Mouse (Mus musculus): ENCODE measurements around the gene Nrm.

Gene Nrm

DNA sequence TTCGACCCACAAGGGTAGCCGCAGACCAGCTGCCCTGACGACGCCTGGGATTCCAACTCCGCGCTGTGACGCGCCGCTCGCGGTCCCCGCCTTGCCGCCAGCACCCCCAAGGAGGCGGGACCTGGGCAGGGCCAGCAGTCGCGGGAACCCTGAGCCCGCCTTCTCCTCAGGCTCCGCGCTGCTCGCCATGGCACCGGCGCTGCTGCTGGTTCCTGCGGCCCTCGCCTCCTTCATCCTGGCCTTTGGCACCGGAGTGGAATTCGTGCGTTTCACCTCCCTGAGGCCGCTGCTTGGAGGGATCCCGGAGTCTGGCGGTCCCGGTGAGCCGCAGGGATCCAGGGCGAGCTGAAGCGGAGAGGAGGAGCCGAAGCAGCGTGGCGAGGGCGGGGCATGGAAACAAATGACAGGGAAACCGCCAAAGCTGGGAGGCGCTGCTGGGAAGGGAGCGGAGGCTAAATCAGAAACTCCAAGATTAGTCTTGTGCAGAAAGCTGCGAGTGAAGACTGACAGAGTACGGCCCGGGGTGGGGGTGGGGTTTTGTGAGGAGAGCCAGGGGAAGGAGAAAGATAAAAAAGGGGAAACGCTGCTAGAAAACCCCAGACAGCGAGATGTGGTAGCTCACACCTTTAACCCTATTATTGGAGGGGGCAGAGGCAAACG is at the start of gene Nrm:
Gene Nrm, plus strand, starts transcription at position 121 of the 660 bp plus-strand sequence.
- DNase-seq (ENCODE audit: low read depth, low spot score) = peak; percentile 95

DNA sequence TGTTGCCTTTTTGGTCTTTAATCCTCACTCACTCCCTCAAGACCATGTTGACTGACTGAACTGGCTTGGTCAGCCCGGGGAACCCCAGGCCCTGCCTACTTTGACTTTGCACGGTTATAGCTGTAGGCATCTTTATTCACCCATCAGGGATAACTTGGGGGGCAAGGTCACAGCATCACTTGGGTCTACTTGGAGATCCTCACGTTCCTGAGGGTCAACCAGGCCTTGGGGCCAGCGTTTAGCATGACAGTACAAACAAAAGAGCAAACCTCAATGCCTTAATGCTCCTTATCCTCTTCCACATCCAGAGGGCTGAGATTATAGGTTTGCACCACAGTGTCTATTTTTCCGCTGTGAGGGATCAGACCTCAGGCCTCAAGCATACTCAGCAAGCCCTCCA is 48.8 kb upstream of the Nrm start:
- peak; percentile 35 for DNase-seq (ENCODE audit: low read depth, low spot score)

DNA sequence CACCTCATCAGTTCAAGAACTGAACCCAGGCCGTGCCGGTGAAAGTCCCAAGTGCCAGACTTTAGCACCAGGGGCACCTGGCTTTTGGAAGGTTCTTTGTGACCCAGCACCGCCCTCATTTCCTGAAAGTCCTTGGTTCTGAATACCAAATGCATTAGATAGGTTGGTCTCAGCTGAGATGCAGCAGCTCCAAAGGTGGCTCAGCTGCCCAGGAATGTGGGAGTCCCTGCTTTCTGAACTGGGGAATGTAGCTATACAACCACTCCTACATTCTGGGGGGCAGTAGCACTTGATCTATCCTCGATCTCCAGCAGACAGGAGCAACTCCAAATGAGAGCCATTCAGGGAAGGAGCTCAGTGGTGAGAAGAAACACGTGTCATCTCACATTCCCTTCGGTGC is 48.4 kb upstream of the Nrm start:
- DNase-seq (ENCODE audit: low read depth, low spot score) = peak; percentile 54

DNA sequence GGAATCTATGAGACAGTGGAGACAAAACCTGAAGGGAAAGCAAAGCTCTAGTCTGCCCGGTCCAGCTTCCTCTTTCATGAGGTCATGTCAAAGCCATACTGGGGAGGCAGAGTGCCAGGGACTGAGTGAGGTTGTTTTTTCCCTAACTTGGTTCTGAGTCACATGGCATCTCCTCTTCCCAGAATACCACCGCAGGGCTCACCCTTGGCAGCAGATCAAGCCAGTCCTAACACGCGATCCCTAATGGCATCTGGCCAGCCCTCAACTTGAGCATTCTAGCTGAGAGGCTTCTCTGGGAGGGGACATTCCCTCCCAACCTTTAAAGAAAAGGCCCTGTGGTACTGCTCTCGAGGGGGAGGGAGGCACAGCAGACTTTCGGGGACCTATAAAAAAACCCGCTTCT is 47.9 kb upstream of the Nrm start:
- no peak for DNase-seq (ENCODE audit: low read depth, low spot score)

DNA sequence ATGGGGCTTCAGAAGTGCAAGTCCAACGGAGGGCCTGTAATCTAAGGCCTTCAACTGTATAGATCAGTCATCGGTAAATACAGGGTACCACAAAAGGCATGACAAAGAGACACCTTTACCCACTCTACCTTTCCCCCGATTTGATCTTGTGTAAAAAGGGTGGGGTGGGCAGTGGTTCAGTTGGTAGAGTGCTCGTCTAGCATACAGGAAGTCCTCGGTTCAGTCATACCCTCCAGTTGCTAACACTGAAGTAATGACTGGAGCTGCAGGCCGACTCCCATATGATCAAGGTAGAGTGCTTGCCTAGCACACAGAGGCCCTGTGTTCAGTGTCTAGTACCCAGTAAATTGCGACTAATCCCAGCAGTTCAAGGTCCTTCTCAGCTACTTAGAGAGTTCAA is 47.5 kb upstream of the Nrm start:
- no peak for DNase-seq (ENCODE audit: low read depth, low spot score)

DNA sequence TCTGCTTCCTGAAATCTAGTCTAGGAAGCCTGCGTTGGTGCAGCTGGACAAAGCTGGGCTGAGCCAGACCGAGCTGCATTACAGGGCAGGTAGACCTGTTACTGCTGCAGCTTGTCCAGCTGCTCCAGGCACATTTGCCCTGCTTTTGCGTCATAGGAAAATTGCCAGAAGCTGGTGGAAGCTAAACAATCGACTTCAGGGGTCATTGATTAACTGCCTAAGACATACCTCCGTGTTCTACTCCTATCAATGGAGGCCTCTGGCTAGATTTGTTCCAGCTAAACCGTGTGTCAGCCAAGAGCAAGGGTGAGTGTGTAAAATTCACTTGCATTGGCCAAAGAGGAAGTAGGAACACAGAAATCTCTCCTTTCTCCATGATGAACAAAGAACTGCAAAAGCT is 46.4 kb upstream of the Nrm start:
- DNase-seq (ENCODE audit: low read depth, low spot score) = no peak

DNA sequence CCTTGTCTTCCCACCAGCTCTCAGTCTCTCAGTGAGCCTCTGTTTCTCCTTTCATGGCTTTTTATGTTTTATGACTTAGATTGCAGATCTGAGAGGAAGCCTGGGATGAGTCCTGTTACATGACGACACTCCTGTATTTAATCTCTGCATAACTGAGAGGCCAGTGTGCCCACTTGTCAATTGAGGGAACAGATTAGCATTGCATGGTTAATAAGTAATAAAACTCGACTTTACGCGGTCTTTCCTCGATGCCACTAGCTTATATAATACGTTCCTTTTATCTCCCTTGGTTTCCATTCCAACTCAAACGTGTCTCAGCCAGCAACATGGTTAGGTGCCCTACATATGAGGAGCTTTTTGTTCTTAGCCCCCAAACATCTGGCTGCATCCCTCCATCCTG is 45.3 kb upstream of the Nrm start:
- no peak for DNase-seq (ENCODE audit: low read depth, low spot score)

DNA sequence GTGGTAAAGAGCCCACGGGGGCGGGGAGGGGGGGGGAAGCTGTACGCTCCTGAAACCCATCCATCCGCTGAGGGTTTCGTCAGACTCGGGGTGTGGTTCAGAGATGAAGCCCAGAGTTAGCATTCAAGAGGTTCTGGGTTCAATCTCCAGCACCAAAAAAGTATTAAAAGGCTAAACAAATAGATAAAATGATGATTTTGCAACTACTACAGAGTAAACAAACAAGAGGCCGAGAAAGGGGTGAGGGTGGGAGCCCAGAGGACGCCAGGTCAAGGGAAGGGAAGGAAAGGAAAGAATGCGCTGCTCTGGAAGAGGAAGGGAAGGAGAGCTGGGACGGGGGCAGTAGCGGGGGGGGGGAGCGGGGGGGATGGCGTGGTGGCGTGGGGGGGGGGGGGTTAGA is 44.4 kb upstream of the Nrm start:
- DNase-seq (ENCODE audit: low read depth, low spot score) = no peak

DNA sequence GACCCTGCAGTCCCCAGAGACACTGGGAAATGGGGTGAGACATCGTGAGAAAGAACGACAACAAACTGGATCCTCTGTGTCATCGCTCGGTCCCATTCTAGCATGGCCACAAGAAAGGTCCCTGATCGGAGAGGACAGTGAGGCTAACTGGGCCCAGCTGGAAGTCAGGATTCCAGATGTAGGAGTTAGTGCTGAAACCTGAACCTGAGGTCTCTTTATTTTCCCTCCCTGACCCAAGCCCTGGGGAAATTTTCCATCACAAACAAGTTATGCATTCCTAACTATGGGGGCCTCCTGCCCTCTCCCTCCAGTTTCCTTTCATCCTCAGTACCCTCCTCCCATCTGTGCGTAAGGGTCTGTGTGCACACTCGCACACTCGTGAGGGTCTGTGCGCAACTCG is 43.9 kb upstream of the Nrm start:
- no peak for DNase-seq (ENCODE audit: low read depth, low spot score)

DNA sequence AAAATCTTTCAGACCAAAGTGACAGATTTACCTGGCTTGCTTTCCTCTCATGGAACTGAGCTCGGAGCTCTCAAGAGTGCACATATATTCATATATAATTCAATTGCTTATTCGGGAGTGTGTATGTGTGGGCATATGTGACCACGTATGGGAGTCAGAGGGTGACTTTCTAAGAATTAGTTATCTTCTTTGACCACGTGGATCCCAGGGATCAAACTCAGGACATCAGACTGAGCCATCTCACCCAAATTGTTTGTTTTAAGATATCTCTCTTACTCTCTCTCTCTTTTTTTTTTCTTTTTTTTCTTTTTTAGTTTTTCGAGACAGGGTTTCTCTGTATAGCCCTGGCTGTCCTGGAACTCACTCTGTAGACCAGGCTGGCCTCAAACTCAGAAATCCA is 41.0 kb upstream of the Nrm start:
- DNase-seq (ENCODE audit: low read depth, low spot score) = no peak

DNA sequence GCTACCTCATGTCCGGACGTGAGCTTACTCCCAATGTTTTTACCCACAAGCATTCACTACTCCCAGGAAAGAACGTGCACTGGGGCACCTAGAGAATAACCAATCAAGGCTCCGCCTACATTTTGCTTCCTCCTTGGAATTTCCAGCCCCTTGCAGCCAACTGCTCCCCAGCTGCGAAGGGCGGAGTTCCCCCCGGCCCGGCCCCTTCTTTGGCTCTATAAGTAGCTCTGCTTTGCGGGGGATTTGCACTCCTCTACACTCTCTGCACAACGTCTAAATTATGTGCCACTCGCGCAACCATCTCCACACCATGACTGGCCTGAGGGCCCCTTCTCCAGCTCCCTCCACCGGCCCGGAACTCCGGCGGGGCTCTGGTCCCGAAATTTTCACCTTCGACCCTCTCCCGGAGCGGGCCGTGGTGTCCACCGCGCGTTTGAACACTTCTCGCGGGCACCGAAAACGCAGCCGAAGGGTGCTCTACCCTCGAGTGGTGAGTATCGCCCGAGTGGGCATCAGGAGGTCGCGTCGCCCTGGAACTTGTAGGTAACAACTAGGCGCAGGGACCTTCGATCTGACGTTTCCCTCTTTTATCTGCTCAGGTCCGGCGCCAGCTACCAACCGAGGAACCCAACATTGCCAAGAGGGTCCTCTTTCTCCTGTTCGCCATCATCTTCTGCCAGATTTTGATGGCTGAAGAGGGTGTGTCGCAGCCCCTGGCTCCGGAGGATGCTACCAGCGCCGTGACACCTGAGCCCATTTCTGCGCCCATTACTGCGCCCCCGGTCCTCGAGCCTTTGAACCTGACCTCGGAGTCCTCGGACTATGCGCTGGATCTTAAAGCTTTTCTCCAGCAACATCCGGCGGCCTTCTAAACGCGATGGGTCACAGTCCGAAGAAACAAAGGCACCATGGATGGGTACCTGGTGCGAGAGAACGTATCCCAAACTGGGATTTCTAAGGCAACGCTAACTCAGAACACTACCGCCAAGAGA is 39.4 kb upstream of the Nrm start, which contains the start of gene Ier3:
Gene Ier3, plus strand, starts transcription at position 246 of the 992 bp plus-strand sequence.
- DNase-seq (ENCODE audit: low read depth, low spot score) = peak; percentile 92

DNA sequence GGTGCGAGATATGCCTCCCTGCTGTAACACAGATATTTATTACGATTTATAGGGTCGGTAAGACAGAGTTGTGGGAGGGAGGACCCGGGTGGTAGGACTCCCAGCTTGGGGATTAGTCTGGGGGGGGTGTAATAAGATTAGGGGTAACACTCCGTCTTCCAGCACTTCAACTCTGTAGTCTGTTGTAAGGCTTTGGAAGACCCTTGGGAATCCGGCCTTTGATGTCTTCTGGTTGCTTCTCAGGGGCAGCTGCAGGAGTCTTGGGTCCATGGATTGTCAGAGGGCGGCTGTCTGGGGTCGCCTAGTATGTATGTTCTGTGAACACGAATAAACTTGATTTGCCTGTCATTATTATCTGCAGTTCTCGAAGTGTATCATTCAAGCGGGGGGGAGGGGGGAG is 38.6 kb upstream of the Nrm start:
- no peak for DNase-seq (ENCODE audit: low read depth, low spot score)

DNA sequence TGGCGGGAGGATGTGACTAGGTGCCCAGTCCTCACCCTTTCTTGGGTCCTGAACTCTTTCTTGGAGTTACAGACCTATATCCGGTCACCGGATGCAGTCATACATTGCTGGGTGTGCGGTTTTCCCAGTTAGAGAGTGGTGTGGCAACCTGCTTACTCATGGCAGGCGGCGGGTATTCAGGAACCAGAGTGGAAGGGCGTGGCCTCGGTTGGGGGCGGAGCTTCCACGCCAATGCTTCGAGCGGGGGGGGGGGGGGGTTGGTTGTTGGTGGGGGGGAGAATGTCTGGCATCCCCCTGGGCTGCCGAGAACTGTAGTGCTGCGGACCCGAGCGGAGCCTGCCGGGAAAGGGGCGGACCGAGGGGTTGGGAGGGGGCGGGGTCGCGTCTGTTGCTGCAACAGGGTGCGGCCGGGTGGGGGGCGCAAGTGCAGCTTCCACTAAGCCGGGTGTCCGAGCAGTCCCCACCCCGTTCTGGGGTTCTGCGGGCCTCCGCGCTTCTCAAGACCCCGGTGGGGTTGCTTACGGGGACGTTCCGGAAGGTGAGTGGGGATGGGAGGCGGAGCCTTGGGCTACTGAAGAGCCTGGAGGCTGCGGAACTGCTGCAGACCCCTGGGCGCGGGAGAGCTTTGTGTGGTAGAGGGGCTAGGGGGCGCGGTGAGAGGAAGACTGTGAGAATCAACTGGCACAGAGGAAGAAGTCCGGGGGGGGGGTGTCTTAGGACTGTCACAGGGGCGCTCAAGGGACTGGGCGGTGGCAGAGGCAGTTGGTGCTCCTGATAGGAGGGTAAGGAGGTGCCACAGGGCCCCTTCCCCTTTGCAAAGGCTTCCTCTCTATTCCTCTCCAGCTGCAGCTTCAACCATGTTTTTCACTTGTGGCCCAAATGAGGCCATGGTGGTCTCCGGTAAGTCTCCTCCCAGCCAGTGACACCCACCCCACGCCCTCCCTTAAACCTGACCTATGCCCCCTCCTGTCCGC is 37.9 kb upstream of the Nrm start, which contains the start of gene Flot1:
Gene Flot1, plus strand, starts transcription at position 267 of the 974 bp plus-strand sequence.
- peak; percentile 93 for DNase-seq (ENCODE audit: low read depth, low spot score)

DNA sequence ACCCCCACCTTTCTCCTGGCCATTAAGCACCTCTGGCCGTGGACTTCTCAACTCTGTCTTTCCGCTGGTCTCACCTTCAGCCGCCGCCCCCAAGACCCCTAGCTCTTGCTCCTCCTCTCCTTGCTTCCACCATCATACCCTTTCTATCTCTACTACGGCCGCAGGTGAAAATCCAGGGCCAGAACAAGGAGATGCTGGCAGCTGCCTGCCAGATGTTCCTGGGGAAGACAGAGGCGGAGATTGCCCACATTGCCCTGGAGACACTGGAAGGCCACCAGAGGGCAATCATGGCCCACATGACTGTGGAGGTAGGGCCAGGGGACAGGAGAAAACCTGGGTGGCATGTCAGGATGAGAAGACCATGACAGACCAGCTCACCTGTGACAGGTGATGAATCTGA is 36.7 kb upstream of the Nrm start:
- peak; percentile 33 for DNase-seq (ENCODE audit: low read depth, low spot score)

DNA sequence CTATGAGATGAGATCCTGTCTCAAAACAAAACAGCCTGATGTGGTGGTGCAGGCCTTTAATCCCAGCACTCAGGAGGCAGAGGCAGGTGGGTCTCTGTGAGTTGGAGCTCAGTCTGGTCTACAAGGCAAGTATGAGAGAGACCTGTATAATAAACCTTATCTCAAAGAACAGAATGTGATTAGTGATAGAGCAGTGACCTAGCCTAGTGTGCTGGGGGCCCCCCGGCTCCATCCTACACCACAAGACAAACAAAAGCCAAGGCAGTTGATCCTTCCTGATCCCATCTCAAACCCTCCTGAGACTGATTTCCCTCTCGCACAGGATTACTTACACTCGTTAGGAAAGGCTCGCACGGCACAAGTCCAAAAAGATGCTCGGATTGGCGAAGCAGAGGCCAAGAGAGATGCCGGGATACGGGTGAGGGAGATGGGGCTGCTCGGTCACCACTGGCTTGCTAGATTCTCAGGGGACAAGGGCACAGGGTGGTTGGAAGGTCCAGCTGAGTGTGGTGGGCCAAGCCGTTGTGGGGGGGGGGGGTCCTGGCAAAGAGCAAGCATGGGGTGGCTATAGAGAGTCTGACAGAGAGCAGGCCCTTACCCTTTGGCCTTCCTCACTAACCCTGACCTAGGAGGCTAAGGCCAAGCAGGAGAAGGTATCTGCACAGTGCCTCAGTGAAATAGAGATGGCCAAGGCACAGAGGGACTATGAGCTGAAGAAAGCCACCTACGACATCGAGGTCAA is 35.8 kb upstream of the Nrm start:
- DNase-seq (ENCODE audit: low read depth, low spot score) = no peak

DNA sequence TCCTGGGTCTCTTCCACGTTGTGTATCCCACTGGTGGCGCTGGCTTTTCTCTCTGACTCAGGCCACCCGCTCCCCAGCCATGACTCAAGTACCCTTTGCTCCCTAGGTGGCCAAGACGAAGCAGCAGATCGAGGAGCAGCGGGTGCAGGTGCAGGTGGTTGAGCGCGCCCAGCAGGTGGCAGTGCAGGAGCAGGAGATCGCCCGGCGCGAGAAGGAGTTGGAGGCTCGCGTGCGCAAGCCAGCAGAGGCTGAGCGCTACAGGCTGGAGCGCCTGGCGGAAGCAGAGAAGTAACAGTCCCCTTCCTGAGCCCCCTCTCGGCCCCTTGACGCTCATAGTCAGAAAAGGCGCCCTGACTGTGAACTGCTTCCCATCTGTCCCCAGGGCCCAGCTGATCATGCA is 31.4 kb upstream of the Nrm start:
- DNase-seq (ENCODE audit: low read depth, low spot score) = peak; percentile 96

DNA sequence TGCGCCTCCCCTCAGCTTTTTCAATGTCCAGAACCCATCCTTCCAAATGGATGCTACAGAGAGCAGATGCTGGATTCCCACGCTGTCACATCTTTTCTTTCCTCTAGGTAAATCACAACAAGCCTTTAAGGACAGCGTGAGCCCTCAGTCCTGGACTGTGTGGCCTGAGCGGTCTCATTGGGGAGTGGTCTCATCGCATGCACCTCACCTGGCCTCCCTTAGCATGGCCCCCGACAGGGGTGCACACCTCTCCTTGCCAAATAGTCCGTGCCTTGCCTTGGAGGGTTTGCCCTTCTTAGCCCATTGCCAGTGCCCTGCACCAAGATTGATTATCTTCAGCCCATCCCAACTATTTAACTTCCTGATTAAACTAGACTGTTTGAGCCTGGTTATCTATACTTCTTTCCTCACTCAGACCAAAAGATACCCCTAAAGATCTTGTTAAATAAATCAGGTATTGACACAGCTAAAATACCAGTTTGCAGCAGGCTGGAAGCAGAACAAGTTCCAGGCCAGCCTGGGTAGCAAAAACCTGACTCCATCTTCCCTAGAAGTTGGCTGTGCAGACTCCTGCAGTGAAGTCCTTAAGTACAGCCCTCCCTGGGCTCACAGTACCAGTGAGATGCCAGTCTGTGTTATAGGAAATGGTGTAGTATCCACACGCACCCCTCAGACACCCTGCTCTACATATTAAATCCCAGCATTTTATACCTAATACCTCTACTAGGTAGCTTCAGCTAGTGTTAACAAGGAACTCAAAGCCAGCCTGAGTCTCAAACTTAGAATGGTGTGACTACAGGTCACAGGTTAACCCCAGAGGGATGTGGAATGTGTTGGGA is 28.5 kb upstream of the Nrm start:
- peak; percentile 39 for DNase-seq (ENCODE audit: low read depth, low spot score)

DNA sequence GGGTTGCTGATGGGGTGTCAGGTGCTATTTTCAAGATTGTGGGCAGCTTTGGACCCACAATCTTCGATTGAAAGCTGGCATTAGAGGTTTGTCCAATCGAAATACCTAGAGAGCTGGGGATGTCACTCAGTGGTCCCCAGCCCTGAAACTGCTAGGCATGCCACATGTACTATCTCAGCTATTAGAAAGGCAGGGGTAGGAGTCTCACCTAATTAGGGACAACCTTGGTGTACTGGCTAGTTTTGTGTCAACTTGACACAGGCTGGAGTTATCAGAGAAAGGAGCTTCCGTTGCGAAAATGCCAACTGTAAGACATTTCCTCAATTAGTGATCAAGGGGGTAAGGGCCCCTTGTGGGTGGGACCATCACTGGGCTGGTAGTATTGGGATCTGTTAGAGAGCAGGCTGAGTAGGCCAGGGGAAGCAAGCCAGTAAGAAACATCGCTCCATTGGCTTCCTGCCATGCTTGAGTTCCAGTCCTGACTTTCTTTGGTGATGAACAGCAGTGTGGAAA is 27.8 kb upstream of the Nrm start:
- peak; percentile 30 for DNase-seq (ENCODE audit: low read depth, low spot score)

DNA sequence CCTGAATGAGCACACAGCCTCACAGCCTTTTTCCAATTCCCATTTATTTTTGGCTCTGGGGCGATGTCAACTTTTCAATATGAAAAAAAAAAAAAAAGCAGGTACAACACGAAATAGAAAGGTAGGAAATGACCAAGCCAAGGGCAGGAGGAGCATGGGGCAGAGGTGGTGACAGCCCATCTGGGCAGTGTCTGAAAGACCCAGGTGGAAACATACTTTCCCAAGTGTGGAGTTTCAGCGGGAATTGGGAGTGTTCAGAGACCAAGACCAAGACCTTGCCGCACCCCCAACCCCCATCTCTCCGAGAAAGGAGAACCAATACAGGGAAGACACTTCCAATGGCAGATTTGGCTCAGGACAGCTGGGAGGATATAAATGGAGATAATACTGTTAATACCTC is 27.2 kb upstream of the Nrm start:
- DNase-seq (ENCODE audit: low read depth, low spot score) = peak; percentile 26

All from ZHBTc4 (cell line).